Mouse (Mus musculus) liver, postnatal 0 days (tissue): ENCODE results near the gene Pde10a.

Experiments
- CTCF ChIP-seq: sonication (generic); IDR thresholded peaks from 2 replicates; pipeline ENCODE4 v1.5.1; 2016; ENCODE audit warnings: antibody characterized with exemption, low read depth
- EP300 ChIP-seq: IDR thresholded peaks from 2 replicates; pipeline ENCODE4 v1.6.1; 2016; ENCODE audit warnings: antibody characterized with exemption, low read depth, mild to moderate bottlenecking

- TF ChIP-seq EP300 (no peak), CTCF (no peak)
Measured at GRCm38 (mm10) chr17:8798531-8799295, 273.5 kb downstream of the Pde10a start.
